Mouse (Mus musculus): ENCODE results near the gene Sf3b1.
A peak's percentile ranks its signal among the peaks of the same experiment; 100 is the strongest.
"Not testable (repeated sequence)": the region's sequence is repeated elsewhere in the genome, so short reads cannot be mapped to it uniquely, and the experiment has no call there.

Gene Sf3b1

DNA sequence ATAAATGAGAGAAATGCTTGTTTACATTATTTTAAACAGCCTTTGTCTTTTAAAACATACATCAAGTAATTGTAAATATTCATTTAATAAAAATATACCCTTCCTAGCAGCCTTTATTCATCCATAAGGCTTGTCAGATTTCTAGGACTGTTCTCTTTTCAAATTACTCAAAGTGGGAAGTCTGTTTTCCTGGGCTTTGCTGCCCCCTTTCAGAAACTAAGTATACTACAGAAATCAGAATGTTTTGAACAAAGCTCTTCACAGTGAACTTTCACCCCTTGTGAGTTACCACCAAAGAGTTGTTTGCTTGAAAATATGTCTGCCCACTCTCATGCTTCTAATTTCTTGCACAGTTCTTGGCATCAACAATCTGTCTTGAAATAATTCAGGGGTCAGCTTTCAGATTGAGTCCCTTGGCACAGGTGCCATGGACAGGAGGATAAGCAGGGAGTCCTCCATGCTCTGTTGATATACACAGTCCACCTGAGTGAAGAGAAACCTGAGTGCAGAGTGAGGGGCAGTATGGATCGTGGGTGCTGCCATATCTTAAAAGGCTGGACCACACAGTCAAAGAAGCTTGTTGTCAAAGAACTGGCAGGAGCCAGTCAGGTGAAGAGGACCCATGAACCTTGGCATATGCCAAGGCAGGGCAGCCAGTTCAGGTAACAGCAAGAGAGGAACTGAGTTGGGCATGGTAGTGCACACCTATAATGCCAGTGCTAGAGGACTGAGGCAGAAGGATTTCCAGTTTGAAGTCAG, 47.9 kb downstream of the Sf3b1 start:
- H3K27me3 ChIP-seq (ENCODE audit: insufficient read depth, low read length), result no peaks in the 10 kb centered on the region
- no peaks in the 10 kb centered on the region for H3K9me3 ChIP-seq (ENCODE audit: low read length)
- no peak for TF ChIP-seq NANOG (IDR thresholded peaks at IDR 0.05; ENCODE audit: borderline replicate concordance, low read length)
- TF ChIP-seq CTCF (conservative IDR thresholded peaks at IDR 0.05; ENCODE audit: low read length), result peak; percentile 29
- H3K4me3 ChIP-seq (replicated peaks; ENCODE audit: low read length), result no peak overlapping the region
- peaks cover 14% of the 10 kb centered on the region for H3K36me3 ChIP-seq (ENCODE audit: insufficient read depth, low read length)
- peaks cover 11% of the 10 kb centered on the region; the same call in 1 of the 2 replicates for H3K4me1 ChIP-seq (replicated peaks; ENCODE audit: low read depth, low read length)

DNA sequence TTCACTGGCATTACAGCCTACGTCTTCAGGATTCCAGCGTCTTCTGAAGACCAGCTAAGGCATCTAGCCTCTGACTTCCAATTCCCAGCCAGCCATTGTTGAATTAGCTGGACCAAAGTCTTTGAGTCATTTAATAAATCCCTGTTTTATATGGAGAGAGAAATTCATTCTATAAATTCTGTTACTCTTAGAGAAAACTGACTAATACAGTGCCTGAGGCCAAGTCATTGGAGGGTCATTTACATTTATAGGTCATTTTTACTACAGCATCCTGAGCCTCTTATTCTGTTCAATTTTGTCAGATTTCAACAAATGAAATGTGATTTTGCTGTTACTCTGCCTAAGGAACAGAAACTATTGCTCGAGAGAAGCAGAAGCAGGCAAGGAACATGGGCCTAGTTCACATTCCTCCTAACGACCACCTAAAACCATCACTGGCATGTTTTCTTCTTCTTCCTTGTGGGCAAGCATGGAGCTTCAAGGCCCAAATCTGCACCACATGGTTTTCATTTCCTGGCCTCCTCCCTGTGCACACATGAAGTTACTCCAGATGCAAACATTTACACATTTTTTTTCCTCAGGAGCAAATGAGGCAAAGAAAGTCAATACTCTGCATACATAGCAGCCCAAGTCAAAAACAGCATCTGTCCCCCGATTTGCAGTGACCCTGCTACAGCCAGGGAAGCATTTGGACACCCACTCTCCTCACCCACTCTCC, 55.4 kb downstream of the Sf3b1 start:
- H3K36me3 ChIP-seq (ENCODE audit: insufficient read depth, low read length), result no peaks in the 10 kb centered on the region
- TF ChIP-seq NANOG (IDR thresholded peaks at IDR 0.05; ENCODE audit: borderline replicate concordance, low read length) (no peak), POU5F1 (IDR thresholded peaks at IDR 0.05; ENCODE audit: borderline replicate concordance, low read length) (no peak), CTCF (conservative IDR thresholded peaks at IDR 0.05; ENCODE audit: low read length) (no peak)
- no peak overlapping the region for H3K4me3 ChIP-seq (replicated peaks; ENCODE audit: low read length)
- no peaks in the 10 kb centered on the region for H3K4me1 ChIP-seq (replicated peaks; ENCODE audit: low read depth, low read length)
- H3K27me3 ChIP-seq (ENCODE audit: insufficient read depth, low read length), result no peaks in the 10 kb centered on the region
- peaks cover 9% of the 10 kb centered on the region for H3K9me3 ChIP-seq (ENCODE audit: low read length)

DNA sequence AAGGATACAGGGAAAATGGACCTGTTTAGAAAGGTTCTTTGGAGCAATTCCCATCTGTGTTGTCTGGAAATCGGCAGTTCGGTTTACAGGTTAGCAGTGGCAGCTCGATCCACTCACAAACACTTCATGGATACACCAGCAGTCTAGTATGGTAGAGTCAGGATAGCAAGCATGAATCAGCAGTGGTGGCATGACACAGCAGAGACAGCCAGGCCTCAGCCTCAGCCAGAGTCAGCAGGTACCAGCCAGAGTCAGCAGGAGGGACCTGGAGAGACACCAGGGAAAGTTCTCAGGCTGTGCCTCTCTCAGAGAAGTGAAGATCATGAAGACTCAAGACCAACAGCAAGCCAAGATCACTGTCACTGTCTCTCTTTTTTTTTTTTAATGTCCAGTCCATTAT, 60.4 kb downstream of the Sf3b1 start:
- H3K27me3 ChIP-seq (ENCODE audit: insufficient read depth, low read length), result no peaks in the 10 kb centered on the region
- H3K4me1 ChIP-seq (replicated peaks; ENCODE audit: low read depth, low read length), result no peaks in the 10 kb centered on the region
- no peak overlapping the region for H3K4me3 ChIP-seq (replicated peaks; ENCODE audit: low read length)
- TF ChIP-seq CTCF (conservative IDR thresholded peaks at IDR 0.05; ENCODE audit: low read length) (no peak), NANOG (IDR thresholded peaks at IDR 0.05; ENCODE audit: borderline replicate concordance, low read length) (no peak), POU5F1 (IDR thresholded peaks at IDR 0.05; ENCODE audit: borderline replicate concordance, low read length) (no peak)
- no peaks in the 10 kb centered on the region for H3K36me3 ChIP-seq (ENCODE audit: insufficient read depth, low read length)
- peaks cover 9% of the 10 kb centered on the region for H3K9me3 ChIP-seq (ENCODE audit: low read length)

DNA sequence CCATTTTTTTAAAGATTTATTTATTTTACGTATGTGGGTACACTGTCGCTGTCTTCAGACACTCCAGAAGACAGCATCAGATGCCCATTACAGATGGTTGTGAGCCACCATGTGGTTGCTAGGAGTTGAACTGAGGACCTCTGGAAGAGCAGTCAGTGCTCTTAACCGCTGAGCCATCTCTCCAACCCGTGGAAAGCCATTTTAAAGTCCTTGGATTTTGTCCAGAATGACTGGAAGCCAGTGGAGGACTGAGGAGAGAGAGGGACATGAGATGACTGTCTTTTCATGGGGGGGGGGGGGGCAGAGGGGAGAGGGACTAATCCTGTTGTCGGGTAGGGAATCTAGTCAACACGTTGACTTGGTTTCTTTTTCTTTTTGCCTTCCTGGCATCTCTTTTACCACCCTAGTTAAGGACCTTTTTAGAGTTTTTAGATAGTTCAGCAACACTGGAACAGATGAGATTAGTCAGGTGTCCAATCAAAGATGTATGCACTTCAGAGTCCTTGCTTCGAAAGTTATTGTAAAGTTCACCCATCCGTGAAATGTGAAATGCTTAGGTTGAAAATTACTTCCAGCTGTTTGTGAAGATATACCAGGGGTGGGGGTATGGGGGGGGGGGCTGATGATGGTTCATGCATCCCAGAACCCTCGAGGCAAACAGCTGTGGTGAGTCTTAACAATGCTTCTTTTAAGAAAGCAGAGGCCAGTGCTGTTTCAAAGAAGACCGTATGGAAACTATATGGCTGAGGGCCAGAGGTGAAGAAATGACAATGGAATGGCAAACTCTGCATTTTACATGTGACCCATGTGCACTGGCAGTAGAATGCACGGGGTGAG, 61.9 kb downstream of the Sf3b1 start:
- H3K4me1 ChIP-seq (replicated peaks; ENCODE audit: low read depth, low read length), result no peaks in the 10 kb centered on the region
- TF ChIP-seq NANOG (IDR thresholded peaks at IDR 0.05; ENCODE audit: borderline replicate concordance, low read length) (no peak), POU5F1 (IDR thresholded peaks at IDR 0.05; ENCODE audit: borderline replicate concordance, low read length) (no peak), CTCF (conservative IDR thresholded peaks at IDR 0.05; ENCODE audit: low read length) (no peak)
- no peaks in the 10 kb centered on the region for H3K36me3 ChIP-seq (ENCODE audit: insufficient read depth, low read length)
- peaks cover 9% of the 10 kb centered on the region for H3K9me3 ChIP-seq (ENCODE audit: low read length)
- no peaks in the 10 kb centered on the region for H3K27me3 ChIP-seq (ENCODE audit: insufficient read depth, low read length)
- no peak overlapping the region for H3K4me3 ChIP-seq (replicated peaks; ENCODE audit: low read length)

DNA sequence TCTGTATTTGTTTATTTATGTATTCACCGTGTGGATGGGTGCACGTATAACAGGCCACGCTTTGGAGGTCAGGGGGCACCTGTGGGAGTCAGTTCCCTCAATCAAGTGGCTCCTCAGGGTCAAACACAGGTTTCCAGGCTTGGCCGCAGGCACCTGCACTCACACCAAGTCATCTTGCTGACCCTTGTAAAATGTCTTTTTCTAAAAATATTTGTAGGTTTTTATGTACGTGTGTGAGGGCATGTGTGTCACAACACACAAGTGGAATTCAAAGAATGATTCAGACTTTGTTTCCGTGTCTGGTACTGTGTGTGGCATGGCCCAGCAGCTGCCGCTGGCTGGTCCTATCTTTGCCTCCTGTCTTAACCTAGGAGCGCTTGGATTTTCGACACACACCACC, 65.6 kb downstream of the Sf3b1 start:
- Histone ChIP-seq H3K9me3 (ENCODE audit: low read length) (no peaks in the 10 kb centered on the region), H3K4me3 (replicated peaks; ENCODE audit: low read length) (no peak overlapping the region), H3K27me3 (ENCODE audit: insufficient read depth, low read length) (no peaks in the 10 kb centered on the region), H3K36me3 (ENCODE audit: insufficient read depth, low read length) (no peaks in the 10 kb centered on the region), H3K4me1 (replicated peaks; ENCODE audit: low read depth, low read length) (no peaks in the 10 kb centered on the region)
- no peak for TF ChIP-seq CTCF (conservative IDR thresholded peaks at IDR 0.05; ENCODE audit: low read length)
- no peak for TF ChIP-seq NANOG (IDR thresholded peaks at IDR 0.05; ENCODE audit: borderline replicate concordance, low read length)
- no peak for TF ChIP-seq POU5F1 (IDR thresholded peaks at IDR 0.05; ENCODE audit: borderline replicate concordance, low read length)

DNA sequence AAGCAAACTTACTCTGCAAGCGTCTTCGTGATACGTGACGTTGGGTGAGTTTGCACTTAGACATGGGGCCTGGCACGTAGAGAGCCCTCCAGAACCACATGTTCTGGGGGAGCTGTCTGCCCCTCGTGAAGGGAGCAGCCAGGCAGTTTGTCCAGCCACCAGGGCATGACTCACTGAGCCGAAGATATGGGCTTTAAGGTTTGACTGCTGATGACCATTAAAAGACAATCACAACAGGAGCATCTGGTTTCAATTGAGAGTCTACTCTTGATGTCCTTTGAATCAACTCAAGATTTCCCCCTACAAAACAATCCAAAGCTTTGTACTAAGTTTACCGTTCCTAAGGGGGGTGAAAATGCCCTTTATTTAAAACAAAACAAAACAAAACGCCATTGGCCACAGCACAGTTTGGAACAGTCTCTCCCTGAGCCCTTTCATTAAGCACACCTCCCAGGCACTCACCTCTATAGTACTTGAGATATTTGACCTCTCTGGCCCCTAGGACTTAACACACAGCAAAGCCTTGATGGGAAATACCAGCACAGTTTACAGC, 66.6 kb downstream of the Sf3b1 start:
- Histone ChIP-seq H3K4me1 (replicated peaks; ENCODE audit: low read depth, low read length) (no peaks in the 10 kb centered on the region), H3K4me3 (replicated peaks; ENCODE audit: low read length) (no peak overlapping the region), H3K36me3 (ENCODE audit: insufficient read depth, low read length) (no peaks in the 10 kb centered on the region), H3K9me3 (ENCODE audit: low read length) (no peaks in the 10 kb centered on the region), H3K27me3 (ENCODE audit: insufficient read depth, low read length) (no peaks in the 10 kb centered on the region)
- TF ChIP-seq POU5F1 (IDR thresholded peaks at IDR 0.05; ENCODE audit: borderline replicate concordance, low read length), result no peak
- no peak for TF ChIP-seq CTCF (conservative IDR thresholded peaks at IDR 0.05; ENCODE audit: low read length)
- TF ChIP-seq NANOG (IDR thresholded peaks at IDR 0.05; ENCODE audit: borderline replicate concordance, low read length), result no peak

DNA sequence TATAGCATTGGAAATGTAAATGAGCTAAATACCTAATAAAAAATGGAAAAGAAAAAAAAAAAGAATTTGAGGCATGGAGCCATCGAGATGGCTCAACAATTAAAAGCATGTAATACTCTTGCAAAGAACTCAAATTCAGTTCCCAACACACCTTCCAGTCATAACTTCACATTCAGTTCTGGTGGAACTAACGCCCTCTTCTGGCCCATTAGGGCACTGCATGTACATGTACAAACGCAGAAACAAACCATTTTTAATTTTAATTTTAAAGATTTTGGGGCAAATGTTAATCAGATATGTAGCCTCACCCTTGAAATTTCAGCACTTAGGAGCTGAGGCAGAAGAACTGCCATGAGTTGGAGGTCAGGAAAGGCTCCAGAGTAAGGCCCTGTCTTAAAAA, 68.8 kb downstream of the Sf3b1 start:
- Histone ChIP-seq H3K36me3 (ENCODE audit: insufficient read depth, low read length) (no peaks in the 10 kb centered on the region), H3K27me3 (ENCODE audit: insufficient read depth, low read length) (no peaks in the 10 kb centered on the region), H3K4me3 (replicated peaks; ENCODE audit: low read length) (no peak overlapping the region), H3K9me3 (ENCODE audit: low read length) (no peaks in the 10 kb centered on the region), H3K4me1 (replicated peaks; ENCODE audit: low read depth, low read length) (no peaks in the 10 kb centered on the region)
- TF ChIP-seq NANOG (IDR thresholded peaks at IDR 0.05; ENCODE audit: borderline replicate concordance, low read length) (no peak), CTCF (conservative IDR thresholded peaks at IDR 0.05; ENCODE audit: low read length) (peak; percentile 75), POU5F1 (IDR thresholded peaks at IDR 0.05; ENCODE audit: borderline replicate concordance, low read length) (no peak)

DNA sequence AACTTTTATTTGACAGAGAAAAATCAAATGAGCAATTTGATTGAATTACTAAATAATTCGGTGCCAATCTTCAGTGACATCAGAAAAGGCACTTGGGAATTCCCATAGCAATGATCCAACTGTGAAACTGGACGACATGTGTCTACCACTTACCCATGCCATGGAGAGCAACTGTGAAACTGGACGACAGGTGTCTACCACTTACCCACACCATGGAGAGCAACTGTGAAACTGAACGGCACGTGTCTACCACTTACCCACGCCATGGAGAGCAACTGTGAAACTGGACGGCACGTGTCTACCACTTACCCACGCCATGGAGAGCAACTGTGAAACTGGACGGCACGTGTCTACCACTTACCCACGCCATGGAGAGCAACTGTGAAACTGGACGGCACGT, 70.3 kb downstream of the Sf3b1 start:
- not testable (repeated sequence) for H3K27me3 ChIP-seq (ENCODE audit: insufficient read depth, low read length); H3K4me1 ChIP-seq (replicated peaks; ENCODE audit: low read depth, low read length); H3K9me3 ChIP-seq (ENCODE audit: low read length); H3K4me3 ChIP-seq (replicated peaks; ENCODE audit: low read length); H3K36me3 ChIP-seq (ENCODE audit: insufficient read depth, low read length)

All from E14TG2a.4 (cell line).